Mouse (Mus musculus) lung, adult 2 months (tissue): ENCODE data around the gene Slc9a7.

Source experiments
- CTCF ChIP-seq: fragments of 200-500 bp; IDR thresholded peaks from 2 replicates; pipeline ENCODE4 v1.5.1; 2011; ENCODE audit warnings: mild to moderate bottlenecking, low read length, control low read depth; ENCODE audit not compliant: insufficient read depth
- POLR2A ChIP-seq: fragments of 200-500 bp; IDR thresholded peaks from 2 replicates; pipeline ENCODE4 v1.6.1; 2011; ENCODE audit warnings: low read depth, mild to moderate bottlenecking, control low read depth, low read length, borderline replicate concordance; ENCODE audit errors: extremely low read depth

GRCm38 (mm10) chrX:20061764-20062480 lies 229.7 kb downstream of the Slc9a7 start:
- no peak for TF ChIP-seq CTCF
- TF ChIP-seq POLR2A = no peak
